Mouse (Mus musculus): Measurements from ENCODE around the gene Vmn1r36. TPM values are rescaled to one million over a fixed set of nuclear protein-coding genes. Genes with fewer than 3 reads are reported as not detected.

Vmn1r36 gene
- polyA plus RNA-seq (2017; shearing (Covaris generic)) = not detected

DNA sequence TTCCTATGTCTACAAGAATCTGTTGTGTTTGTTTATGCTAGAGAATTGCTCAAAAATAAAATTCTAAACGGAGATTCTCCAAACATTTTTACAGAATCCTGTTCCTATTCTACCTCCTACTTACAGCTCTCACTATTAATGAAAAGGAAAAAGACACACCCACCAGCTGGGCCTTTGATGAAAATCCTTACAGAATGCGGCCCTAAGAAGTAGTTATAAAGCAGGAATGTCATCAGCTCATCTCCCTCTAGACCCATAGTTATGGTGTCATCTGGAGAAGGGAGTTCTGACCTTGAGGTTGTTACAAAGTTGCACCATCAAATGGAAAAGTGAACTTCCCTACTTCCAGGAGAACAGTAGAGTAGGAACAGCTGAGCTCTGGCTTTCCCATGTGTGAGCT is at the start of gene Vmn1r36:
Gene Vmn1r36, minus strand, starts transcription at position 101 of the 400 bp plus-strand sequence.

DNA sequence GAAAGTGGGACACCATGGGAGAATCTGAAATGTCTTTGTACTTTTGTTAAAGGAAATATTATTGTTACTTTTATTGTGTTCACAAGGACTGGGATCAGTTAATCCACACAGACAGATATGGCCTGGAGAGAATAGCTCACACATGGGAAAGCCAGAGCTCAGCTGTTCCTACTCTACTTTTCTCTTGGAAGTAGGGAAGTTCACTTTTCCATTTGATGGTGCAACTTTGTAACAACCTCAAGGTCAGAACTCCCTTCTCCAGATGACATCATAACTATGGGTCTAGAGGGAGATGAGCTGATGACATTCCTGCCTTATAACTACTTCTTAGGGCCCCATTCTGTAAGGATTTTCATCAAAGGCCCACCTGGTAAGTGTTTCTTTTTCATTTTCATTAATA is 10.1 kb upstream of the Vmn1r36 start, which contains the start of gene Vmn1r37:
Gene Vmn1r37, plus strand, starts transcription at position 301 of the 400 bp plus-strand sequence.

DNA sequence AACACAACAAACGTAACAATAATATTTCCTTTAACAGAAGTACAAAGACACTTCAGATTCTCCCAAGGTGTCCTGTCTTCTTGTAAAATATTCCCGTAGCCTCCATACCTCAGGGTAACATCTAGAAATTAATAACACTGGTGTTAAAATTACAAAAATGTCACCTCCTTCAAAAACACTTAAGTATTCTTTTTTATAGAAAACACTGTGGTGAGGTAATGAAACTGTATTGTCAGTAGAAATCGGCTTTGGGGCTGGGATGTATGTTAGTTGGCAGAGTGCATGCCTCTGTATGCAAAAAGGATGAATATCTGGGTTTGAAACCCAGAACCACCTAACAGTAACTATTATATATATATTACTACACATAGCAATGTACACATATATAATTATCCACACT is 33.2 kb downstream of the Vmn1r36 start, which contains the start of gene Vmn1r35:
Gene Vmn1r35, minus strand, starts transcription at position 101 of the 400 bp plus-strand sequence.

Other genes starting within 250 kb of the Vmn1r36 start
- gene Mad2l1, start 183.8 kb downstream of the Vmn1r36 start, polyA plus RNA-seq (2017; shearing (Covaris generic)) = 19.2 TPM
- not detected for gene Vmn1r32, start 159.1 kb downstream of the Vmn1r36 start, polyA plus RNA-seq (2017; shearing (Covaris generic))
- gene Vmn1r33, start 100.9 kb downstream of the Vmn1r36 start, polyA plus RNA-seq (2017; shearing (Covaris generic)) = 0.11 TPM
- not detected for gene Vmn1r34, start 75.3 kb downstream of the Vmn1r36 start, polyA plus RNA-seq (2017; shearing (Covaris generic))
- gene Vmn1r35, start 33.3 kb downstream of the Vmn1r36 start, polyA plus RNA-seq (2017; shearing (Covaris generic)) = not detected
- not detected for gene Vmn1r37, start 10.2 kb upstream of the Vmn1r36 start, polyA plus RNA-seq (2017; shearing (Covaris generic))
- gene Vmn1r38, start 63.5 kb upstream of the Vmn1r36 start, polyA plus RNA-seq (2017; shearing (Covaris generic)) = 0.08 TPM
- gene Vmn1r39, start 91.4 kb upstream of the Vmn1r36 start, polyA plus RNA-seq (2017; shearing (Covaris generic)) = not detected
- 24.9 TPM for gene Gng12, start 177.2 kb upstream of the Vmn1r36 start, polyA plus RNA-seq (2017; shearing (Covaris generic))

Data from CD4-positive, CD25-positive, alpha-beta regulatory T cell (primary cell).